Mouse (Mus musculus): ENCODE results near the gene Lamb3.

Gene Lamb3

DNA sequence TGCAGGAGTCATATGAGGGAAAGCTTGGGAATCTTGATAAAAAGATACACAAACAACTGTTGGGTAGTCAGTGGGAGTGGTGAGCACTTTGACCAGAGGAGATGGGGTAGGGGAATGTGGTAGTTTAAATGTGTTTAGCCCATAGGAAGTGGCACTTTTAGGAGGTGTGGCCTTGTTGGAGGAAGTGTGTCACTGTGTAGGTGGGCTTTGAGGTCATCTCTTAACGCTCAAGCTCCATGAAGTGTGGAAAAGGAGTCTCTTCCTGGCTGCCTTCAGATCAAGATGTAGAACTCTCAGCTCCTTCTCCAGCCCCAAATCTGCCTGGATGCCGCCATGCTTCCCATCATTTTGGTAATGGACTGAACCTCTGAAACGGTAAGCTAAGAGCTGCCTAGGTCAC is at the start of gene Lamb3:
TSS of gene Lamb3 (plus strand) at position 197 of the 400 bp plus-strand sequence.
- no peak for DNase-seq

DNA sequence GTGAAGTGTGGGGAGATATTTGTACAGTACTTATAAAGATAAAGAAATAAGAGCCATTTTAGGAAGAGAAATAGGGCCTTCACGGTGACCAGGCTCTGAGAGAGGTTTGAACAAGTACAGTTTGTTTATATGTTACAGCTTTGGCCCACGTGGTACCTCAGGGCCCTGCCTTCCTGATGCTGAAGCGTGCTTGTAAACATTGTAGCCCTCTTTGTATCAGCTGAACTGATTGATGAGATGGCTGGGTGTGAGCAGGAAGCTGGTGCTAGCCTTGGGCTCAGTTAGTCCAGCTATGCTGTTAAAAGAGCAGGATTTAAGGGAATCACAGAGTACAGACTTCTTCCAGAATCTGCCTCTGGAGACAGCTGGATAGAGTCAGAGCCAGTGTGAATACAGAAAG is 48.3 kb upstream of the Lamb3 start:
- DNase-seq: no peak

GRCm38 (mm10) chr1:193159613-193160012 is 47.9 kb upstream of the Lamb3 start:
- no peak for DNase-seq

DNA sequence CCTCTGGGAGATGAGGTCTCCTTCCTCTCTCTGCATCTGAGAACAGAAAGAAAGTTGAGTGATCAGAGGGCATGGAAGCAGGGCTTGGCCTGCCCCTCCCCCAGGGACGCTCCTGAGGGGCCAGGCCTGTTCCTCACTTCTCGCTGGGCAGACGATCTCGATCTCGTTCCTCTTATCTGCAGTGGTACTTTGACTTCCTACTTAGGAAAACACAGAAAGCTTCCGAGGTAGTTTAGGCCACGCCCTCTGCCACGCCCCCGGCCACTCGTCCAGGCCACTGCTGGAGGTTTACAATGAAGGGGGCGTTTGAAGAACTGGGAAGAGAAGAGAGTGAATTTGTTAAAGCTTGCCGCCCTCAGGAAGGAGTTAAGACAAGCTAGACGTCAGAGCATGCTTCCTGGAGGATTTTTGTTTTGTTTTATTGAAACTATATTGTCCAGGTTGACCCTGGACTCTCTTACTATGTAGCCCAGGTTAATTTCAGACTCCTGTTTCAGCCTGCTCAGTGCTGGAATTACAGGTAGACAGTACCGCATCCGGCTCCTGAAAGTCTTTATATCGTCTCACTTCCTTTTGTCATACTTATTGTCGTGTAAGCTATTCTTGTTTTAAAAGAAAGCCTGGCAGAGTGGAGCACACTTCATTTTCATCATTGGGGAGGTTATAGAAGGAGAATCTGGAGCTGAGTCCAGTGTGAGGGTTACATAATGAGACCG is 47.0 kb upstream of the Lamb3 start:
- peak; percentile 79 to 82 for DNase-seq

- no peak for DNase-seq
Observed at GRCm38 (mm10) chr1:193167746-193168145, 39.8 kb upstream of the Lamb3 start, which contains the start of gene A130010J15Rik. TSS of gene A130010J15Rik (plus strand) at chr1:193168046.

GRCm38 (mm10) chr1:193169228-193169627 is 38.3 kb upstream of the Lamb3 start:
- DNase-seq: no peak

DNA sequence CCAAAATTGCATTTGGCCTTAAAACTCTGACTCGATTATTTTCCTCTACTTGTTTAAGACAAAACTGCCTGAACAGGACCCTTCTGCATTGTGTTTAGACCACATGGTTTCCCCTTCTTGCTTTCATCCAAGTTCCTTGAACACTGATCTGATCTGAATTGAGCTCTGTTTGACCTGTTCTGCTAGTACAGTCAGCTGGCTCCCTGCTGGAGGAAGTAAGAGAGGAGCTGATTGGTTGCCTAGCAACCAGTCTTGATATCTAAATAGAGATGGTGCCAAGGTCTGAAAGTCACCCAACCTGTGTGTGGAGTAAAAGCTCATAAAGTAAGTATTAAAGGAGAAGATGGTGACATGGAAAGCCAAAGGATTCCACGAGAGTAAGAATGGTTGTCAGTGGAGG is 37.6 kb upstream of the Lamb3 start:
- DNase-seq: no peak

DNA sequence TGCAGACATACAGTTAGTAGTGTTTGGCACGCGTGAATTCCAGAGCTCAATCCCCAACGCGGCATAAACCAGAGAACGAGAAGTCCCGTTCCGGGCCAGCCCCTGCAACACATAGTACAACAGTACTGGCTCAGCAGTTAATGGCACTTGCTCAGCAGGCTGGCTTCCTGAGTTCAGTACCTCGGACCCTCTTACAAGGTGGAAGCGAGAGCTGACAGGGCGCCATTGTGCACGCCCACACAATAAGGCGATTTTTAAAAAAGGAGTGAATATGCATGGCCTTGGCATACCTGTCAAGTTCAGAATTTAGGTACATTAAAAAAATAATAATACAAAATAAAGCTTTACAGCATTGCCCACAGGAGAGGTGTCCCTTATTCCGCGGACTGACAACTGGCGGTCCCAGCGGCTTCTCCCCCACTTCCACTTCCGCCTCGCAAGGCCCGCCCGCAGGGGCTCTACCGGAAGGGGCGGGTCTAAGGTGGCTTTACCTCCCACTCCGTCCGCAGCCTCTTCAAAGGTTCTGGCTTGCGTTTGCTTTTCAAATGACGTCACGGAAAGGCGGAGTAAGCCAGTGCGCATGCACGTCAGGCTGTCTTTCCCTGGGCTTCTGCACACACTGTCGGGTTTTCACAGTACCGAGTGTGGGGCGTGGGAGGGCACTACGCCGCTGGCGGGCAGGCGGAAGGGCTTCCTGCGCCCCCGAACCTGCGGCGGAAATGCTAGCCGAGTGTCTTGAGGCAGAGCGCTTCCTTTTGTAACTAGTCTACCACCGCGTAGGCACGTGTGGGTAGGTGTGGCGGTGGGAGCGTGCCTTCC is 34.3 kb upstream of the Lamb3 start:
- DNase-seq: peak; percentile 95 to 96

DNA sequence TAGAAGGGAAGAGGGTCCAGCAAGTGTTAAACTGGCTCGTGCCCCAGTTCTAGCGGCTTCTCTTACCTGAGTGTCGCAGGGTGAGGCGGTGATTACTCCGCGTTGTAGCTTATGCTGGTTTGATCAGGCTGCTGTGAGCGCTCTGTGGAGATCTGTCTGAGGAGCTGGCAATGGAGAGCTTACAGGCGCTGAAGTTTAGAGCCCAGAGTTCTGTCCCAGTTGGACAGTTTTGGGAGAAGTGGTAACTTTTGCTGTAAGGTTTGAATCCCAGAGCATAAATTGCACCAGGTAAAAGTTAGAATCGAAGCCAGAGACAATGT is 33.7 kb upstream of the Lamb3 start:
- DNase-seq: no peak

DNA sequence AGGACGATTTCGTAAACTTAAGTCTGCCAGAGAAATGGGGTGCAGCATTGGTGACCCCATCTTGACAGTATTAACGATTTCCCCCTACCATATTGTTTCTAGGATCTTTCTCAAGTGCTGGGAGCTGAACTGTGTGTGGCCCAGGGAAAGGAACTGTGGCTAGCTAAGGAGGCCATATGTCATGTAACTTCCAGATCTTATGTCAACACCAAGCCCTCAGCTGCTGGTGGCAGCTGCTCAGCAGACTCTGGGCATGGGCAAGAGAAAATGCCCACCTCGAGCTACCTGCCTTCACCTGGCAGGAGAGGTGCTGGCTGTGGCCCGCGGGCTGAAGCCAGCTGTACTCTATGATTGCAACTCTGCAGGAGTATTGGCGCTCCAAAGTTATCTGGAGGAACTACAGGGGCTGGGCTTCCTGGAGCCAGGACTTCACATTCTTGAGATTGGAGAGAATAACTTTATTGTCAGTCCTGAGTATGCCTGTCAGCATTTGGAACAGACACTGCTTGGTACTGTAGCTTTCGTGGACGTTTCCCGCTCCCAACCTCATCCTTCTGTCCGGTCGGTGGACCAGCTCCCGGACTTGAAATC is 33.3 kb upstream of the Lamb3 start:
- DNase-seq: peak in 1 of 2 experiments; percentile 16

DNA sequence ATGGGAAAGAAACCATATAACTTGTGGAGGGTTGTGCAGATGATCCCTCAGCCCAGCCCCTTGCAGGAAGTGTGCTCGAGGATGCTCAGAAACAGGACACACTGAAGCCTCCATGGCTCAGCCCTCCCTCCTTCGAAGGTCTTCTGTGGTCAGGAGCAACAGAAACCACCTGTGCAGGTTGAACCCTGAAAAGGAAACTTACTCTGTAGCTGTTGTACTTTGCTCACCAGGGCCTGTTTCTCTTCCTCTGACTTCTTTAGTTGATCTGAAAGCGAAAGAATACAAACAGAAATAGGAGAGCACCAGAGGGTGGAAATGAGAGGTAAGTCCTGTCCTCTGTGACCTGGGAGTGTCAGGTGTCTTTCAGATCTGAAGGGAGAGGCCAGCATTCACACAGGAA is 26.4 kb upstream of the Lamb3 start:
- DNase-seq: no peak

GRCm38 (mm10) chr1:193188257-193188656 is 19.2 kb upstream of the Lamb3 start:
- DNase-seq: no peak

DNA sequence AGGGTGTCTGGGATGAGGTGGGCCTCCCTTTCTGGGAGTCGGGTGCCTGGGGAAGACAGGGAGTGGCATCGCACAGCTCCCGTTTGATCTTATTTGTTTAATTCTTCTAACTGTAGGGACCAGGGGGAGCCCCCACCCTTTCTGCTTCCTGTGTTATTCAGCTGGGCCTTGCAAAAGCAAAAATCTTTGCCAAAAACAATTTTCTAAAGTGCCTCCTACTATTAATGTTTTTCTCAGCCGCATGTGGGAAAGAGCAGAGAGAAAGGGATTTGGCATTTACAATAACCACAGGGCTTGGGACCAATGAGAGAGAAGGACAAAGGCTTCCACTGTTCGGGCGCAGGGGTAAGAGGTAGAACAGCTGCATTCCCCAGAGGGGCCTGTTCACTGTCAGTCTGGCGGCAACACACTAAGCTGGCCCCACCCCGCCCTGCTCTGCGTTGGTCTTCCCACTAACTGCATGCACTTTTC is 18.3 kb upstream of the Lamb3 start:
- DNase-seq: peak; percentile 67 to 76

DNA sequence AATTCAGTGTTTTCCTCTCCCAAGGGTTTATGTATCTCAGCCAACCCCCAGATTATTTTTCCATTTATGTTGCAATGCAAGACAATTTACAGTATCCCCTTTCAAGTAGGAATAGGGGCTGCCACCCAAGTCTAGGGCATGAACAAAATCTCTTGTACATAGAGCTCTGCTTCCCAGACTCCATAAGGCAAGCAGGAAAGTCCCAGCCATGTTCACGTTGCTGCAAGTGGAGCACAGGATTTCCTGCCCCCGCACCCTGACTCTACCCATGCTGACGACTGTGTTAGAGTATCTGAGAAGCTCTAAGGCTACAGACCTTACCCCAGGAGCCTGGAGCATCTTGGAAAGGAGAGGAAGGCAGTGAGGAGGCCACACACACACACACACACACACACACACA is 17.7 kb upstream of the Lamb3 start:
- peak; percentile 15 to 33 for DNase-seq

GRCm38 (mm10) chr1:193191675-193192283 is 15.7 kb upstream of the Lamb3 start:
- no peak for DNase-seq

DNA sequence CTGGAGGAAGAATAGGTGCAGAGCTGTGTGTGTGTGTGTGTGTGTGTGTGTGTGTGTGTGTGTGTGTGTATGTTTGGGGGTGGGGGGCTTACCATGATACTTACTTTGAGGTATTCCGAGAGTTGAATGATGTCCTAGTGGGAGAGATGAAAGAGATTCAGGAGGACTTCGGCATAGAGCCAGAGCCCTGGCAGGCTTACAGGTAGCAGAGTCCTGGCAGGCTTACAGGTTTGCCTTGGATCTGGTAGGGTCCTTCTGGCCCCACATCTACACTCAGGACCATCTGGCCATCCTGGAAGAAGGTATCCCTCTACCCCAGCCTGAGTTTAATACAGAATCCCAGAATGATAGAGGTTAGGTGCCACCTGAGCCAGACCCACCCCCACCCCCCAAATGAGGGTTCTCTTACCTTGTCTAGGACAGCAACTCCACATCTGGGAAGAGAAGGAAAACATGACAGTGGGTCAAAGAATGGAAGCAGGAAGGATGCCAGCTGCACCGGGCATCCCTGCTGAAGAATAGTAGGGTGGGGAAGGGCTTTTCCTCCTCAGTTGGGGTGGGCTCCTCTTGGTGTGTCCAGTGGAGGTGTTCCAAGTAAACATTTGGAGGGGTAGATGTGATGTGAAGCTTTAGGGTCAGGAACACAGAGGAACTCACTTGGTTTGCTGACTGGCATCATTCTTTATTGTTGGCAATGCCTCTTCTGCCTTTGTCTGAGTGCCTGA is 12.9 kb upstream of the Lamb3 start:
- no peak for DNase-seq

DNA sequence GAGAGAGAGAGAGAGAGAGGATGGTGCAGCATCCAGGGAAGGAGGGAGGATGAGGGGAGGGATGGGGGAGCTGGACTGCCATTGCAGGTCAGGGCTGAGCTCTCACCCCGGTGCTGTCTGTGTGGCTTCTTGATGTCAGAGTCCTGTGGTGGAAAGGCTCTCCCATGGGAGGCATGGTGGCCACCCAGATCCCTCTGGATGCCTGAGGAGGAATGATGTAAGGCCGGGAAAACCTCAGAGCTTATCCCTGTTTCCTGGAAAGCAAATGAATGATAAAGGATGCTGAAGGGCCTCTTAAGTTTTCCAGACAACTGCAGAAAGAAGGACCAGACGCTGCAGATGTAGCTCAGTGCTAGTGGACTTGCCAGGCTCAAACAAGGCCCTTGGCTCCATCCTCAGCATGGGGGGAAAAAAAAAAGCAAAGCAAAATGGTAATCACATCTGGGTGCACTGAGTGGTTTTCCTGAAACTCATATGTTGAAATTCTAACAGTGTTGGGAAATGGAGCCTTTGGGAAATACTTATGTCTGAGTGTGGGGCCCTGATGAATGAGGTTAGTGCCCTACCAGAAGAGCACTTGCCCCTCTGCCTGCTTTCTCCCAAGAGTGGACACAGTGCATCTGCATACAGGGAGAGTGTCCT is 12.2 kb upstream of the Lamb3 start:
- no peak for DNase-seq

GRCm38 (mm10) chr1:193197494-193198205 is 9.8 kb upstream of the Lamb3 start:
- DNase-seq: no peak

GRCm38 (mm10) chr1:193198312-193198711 is 9.2 kb upstream of the Lamb3 start:
- DNase-seq: no peak

DNA sequence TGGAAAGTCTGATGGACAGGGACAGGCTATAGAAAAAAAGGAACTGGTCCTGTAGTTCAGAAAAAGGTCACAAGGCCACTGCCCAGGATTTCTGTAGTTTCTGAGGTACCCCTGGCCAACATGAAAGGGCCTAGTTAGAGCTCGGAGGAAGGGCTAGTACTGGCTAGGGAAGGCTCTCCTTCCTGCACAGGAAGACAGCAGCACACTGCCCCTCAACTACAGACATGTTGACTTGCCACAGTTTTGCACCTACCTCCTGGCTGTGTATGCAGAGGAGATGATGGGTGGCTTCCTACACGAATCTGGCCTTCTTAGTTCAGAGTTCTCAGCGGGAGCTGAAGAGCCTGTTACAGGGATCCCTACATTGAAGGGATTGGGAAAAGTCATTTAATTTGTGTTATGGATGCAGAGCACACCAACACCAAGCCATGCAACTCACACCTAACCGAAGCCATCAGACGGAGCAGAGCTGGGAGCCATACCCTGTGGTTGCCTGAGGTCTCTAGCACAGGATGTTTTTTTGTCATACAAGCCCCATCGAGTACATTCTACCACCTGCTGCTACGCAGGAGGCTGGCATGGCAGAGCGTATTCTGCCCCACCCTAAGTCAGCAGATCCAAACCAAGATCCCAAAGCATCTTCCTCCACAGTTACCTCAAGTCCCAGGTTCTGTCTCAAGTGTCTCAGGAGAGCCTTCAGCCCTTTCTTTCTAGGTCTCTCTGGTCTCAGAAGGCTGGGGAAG is 6.7 kb upstream of the Lamb3 start:
- no peak for DNase-seq

- no peak for DNase-seq
Observed at GRCm38 (mm10) chr1:193201383-193201778, 6.1 kb upstream of the Lamb3 start, which contains the start of gene Traf3ip3. TSS of gene Traf3ip3 (minus strand) at chr1:193201703.
